Mouse (Mus musculus) testis, adult 2 months (tissue): Measurements from ENCODE around the gene Alg14.

Experiments
- CTCF ChIP-seq: fragments of 200-500 bp; IDR thresholded peaks from 2 replicates; pipeline ENCODE4 v1.5.1; 2012; ENCODE audit warnings: low read depth, mild to moderate bottlenecking, inconsistent platforms, low read length, moderate library complexity; ENCODE audit not compliant: control insufficient read depth, insufficient read depth, insufficient replicate concordance
- POLR2A ChIP-seq: fragments of 200-500 bp; IDR thresholded peaks from 2 replicates; pipeline ENCODE4 v1.6.1; 2012; ENCODE audit warnings: low read depth, mild to moderate bottlenecking, inconsistent platforms, low read length, moderate library complexity; ENCODE audit not compliant: control insufficient read depth

DNA sequence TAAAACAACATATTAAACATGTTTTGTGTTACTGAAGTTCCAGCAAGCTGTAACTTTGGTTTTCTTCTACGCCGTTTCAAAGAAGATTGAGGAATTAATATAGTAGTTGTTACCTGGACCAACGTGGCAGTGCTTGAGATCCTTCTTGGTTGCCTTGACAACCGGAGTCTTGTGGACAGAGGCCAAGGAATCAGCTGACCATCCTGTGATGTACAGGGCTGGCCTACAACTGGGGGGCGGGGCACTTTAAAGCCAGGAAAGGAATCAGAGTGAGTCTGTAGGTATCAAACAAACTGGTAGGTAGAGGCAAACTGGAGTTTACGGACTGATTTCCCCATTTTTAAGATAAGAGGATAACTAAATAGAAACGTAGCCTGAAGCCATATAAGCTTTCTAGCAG lies 67.7 kb downstream of the Alg14 start:
- TF ChIP-seq POLR2A (no peak), CTCF (no peak)
